Mouse (Mus musculus) testis, adult 2 months (tissue): ENCODE measurements around the gene Mrpl4. TPM values are rescaled to one million over a fixed set of nuclear protein-coding genes. Genes with fewer than 3 reads are reported as not detected.

Source experiments
- H3K27ac ChIP-seq: fragments of 200-500 bp; 2 replicates; pipeline ENCODE4 v1.5.1; 2012; ENCODE audit warnings: low read depth, low read length; ENCODE audit not compliant: control insufficient read depth, insufficient read depth
- H3K27me3 ChIP-seq: fragments of 200-500 bp; 2 replicates; pipeline ENCODE4 v1.6.1; 2012; ENCODE audit warnings: mild to moderate bottlenecking, low read length, moderate library complexity; ENCODE audit not compliant: control insufficient read depth, insufficient read depth
- H3K36me3 ChIP-seq: fragments of 200-500 bp; 2 replicates; pipeline ENCODE4 v1.6.1; 2012; ENCODE audit warnings: mild to moderate bottlenecking, low read length; ENCODE audit not compliant: control insufficient read depth, insufficient read depth
- H3K4me1 ChIP-seq: fragments of 200-500 bp; 2 replicates; pipeline ENCODE4 v1.6.1; 2012; ENCODE audit warnings: low read length; ENCODE audit not compliant: control insufficient read depth, insufficient read depth
- H3K4me3 ChIP-seq: fragments of 200-500 bp; 2 replicates; pipeline ENCODE4 v1.5.1; 2012; ENCODE audit warnings: low read depth, mild to moderate bottlenecking, low read length, moderate library complexity, mixed read lengths; ENCODE audit not compliant: control insufficient read depth
- CTCF ChIP-seq: fragments of 200-500 bp; IDR thresholded peaks from 2 replicates; pipeline ENCODE4 v1.5.1; 2012; ENCODE audit warnings: low read depth, mild to moderate bottlenecking, inconsistent platforms, low read length, moderate library complexity; ENCODE audit not compliant: control insufficient read depth, insufficient read depth, insufficient replicate concordance
- POLR2A ChIP-seq: fragments of 200-500 bp; IDR thresholded peaks from 2 replicates; pipeline ENCODE4 v1.6.1; 2012; ENCODE audit warnings: low read depth, mild to moderate bottlenecking, inconsistent platforms, low read length, moderate library complexity; ENCODE audit not compliant: control insufficient read depth
- polyA plus RNA-seq: library from polyadenylated mRNA; depleted of rRNA; stranded (reverse); fragments of >200 nt; gene quantifications from 2 replicates; pipeline ENCODE4 v1.2.3, GENCODE M21; 2012; rRNA removed

The Mrpl4 gene
- polyA plus RNA-seq: 45.1 and 51.5 TPM in 2 replicates

GRCm38 (mm10) chr9:21002627-21003551 is at the start of gene Mrpl4:
TSS of gene Mrpl4 (plus strand) at chr9:21002738.
- Histone ChIP-seq H3K4me1 (peaks cover 3% of the 10 kb centered on the region; the same call in 1 of the 2 replicates), H3K4me3 (peak within 1 kb of the TSS; percentile 99)

GRCm38 (mm10) chr9:20956989-20957388 is 45.5 kb upstream of the Mrpl4 start:
- no peak overlapping the region for H3K27ac ChIP-seq
- H3K36me3 ChIP-seq: no peaks in the 10 kb centered on the region
- no peak for TF ChIP-seq CTCF
- no peak for TF ChIP-seq POLR2A
- H3K4me1 ChIP-seq: peaks cover 4% of the 10 kb centered on the region
- H3K27me3 ChIP-seq: no peaks in the 10 kb centered on the region
- H3K4me3 ChIP-seq: no peak overlapping the region

More at GRCm38 (mm10) chr9:21002627-21003551, at the start of gene Mrpl4:
- H3K36me3 ChIP-seq: peaks cover 2% of the 10 kb centered on the region; the same call in 1 of the 2 replicates
- TF ChIP-seq POLR2A (peak; percentile 91), CTCF (no peak)
- H3K27me3 ChIP-seq: no peaks in the 10 kb centered on the region
- H3K27ac ChIP-seq: peak within 1 kb of the TSS; percentile 90

GRCm38 (mm10) chr9:20959430-20959938 is 43.1 kb upstream of the Mrpl4 start, which contains the start of gene Dnmt1:
TSS of gene Dnmt1 (minus strand) at chr9:20959888.
- Histone ChIP-seq H3K4me3 (no peak within 1 kb of the TSS), H3K27me3 (no peaks in the 10 kb centered on the region), H3K27ac (no peak within 1 kb of the TSS), H3K36me3 (no peaks in the 10 kb centered on the region), H3K4me1 (peaks cover 2% of the 10 kb centered on the region)
- TF ChIP-seq POLR2A: no peak
- TF ChIP-seq CTCF: no peak

- TF ChIP-seq POLR2A (no peak), CTCF (no peak)
Measured at GRCm38 (mm10) chr9:20961557-20961956, 41.0 kb upstream of the Mrpl4 start.

GRCm38 (mm10) chr9:20965606-20966005 is 36.9 kb upstream of the Mrpl4 start:
- no peaks in the 10 kb centered on the region for H3K27me3 ChIP-seq
- no peaks in the 10 kb centered on the region; the same call in 1 of the 2 replicates for H3K4me1 ChIP-seq
- no peak overlapping the region for H3K27ac ChIP-seq
- no peak overlapping the region for H3K4me3 ChIP-seq
- no peak for TF ChIP-seq CTCF
- TF ChIP-seq POLR2A: no peak
- H3K36me3 ChIP-seq: no peaks in the 10 kb centered on the region

More at GRCm38 (mm10) chr9:20961557-20961956, 41.0 kb upstream of the Mrpl4 start:
- Histone ChIP-seq H3K4me3 (no peak overlapping the region), H3K27ac (no peak overlapping the region), H3K36me3 (no peaks in the 10 kb centered on the region), H3K27me3 (no peaks in the 10 kb centered on the region), H3K4me1 (peaks cover 2% of the 10 kb centered on the region)

GRCm38 (mm10) chr9:20966008-20966407 is 36.5 kb upstream of the Mrpl4 start:
- Histone ChIP-seq H3K27me3 (no peaks in the 10 kb centered on the region), H3K4me3 (no peak overlapping the region), H3K27ac (no peak overlapping the region), H3K36me3 (no peaks in the 10 kb centered on the region), H3K4me1 (no peaks in the 10 kb centered on the region; the same call in 1 of the 2 replicates)
- TF ChIP-seq CTCF (no peak), POLR2A (no peak)

GRCm38 (mm10) chr9:20966747-20967146 is 35.8 kb upstream of the Mrpl4 start:
- TF ChIP-seq POLR2A (no peak), CTCF (no peak)
- no peaks in the 10 kb centered on the region for H3K27me3 ChIP-seq
- H3K4me1 ChIP-seq: no peaks in the 10 kb centered on the region; the same call in 1 of the 2 replicates
- no peak overlapping the region for H3K27ac ChIP-seq
- no peaks in the 10 kb centered on the region for H3K36me3 ChIP-seq
- no peak overlapping the region for H3K4me3 ChIP-seq
